Mouse (Mus musculus) spleen, adult 2 months (tissue): ENCODE measurements around the gene Fxr2.

ENCODE experiments used
- CTCF ChIP-seq: fragments of 200-500 bp; IDR thresholded peaks from 2 replicates; pipeline ENCODE4 v1.5.1; 2011; ENCODE audit warnings: mild to moderate bottlenecking, inconsistent platforms; ENCODE audit not compliant: insufficient read depth, insufficient read length, insufficient replicate concordance; ENCODE audit errors: extremely low read depth
- POLR2A ChIP-seq: fragments of 200-500 bp; IDR thresholded peaks from 2 replicates; pipeline ENCODE4 v1.6.1; 2011; ENCODE audit warnings: low read depth, low read length, inconsistent platforms

DNA sequence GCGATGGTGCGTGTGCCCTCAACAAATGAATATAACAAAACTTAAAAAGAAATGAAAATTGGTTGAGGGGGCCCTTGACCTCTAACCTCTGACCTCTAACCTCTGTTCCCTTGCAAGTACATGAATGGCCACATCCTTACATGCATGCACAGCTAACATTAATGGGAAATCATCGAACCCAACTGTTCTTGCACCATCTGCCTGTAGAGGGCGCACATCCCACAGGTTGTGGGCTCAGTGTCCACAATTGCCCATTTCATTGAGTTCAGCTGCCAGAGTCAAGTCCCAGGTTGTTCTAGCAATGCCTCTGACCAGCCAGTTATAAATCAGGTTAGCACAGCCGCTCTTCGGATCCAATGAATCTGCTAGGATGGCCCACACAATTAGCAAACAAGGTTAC, 4.5 kb upstream of the Fxr2 start:
- TF ChIP-seq CTCF (peak; percentile 78; the same call in 1 of the 2 replicates), POLR2A (no peak)
